Mouse (Mus musculus) G1E (cell line): ENCODE measurements at regions not wholly inside any gene's neighbourhood (a gene's known extent, or its start where the extent isn't known, plus 50 kb on each side); places are given as distances from the start of the nearest gene placed in this dataset.

Experiments
- CTCF ChIP-seq: IDR thresholded peaks from 2 replicates; pipeline ENCODE4 v1.5.1; 2012; ENCODE audit warnings: low read depth, low read length, inconsistent platforms, mixed read lengths
- GATA1 ChIP-seq: IDR thresholded peaks from 2 replicates; pipeline ENCODE4 v1.6.1; 2012; ENCODE audit warnings: borderline replicate concordance, low read length, inconsistent platforms, mixed read lengths
- GATA2 ChIP-seq: IDR thresholded peaks from 2 replicates; pipeline ENCODE4 v1.6.1; 2012; ENCODE audit warnings: low read depth, low read length, inconsistent platforms, borderline replicate concordance
- POLR2AphosphoS5 ChIP-seq: IDR thresholded peaks from 2 replicates; pipeline ENCODE4 v1.6.1; 2012; ENCODE audit warnings: low read depth, low read length, inconsistent platforms; ENCODE audit not compliant: insufficient replicate concordance
- TAL1 ChIP-seq: conservative IDR thresholded peaks from 2 replicates; pipeline ENCODE4 v1.6.1; 2012; ENCODE audit warnings: low read depth, low read length, inconsistent platforms, mixed read lengths

- TF ChIP-seq CTCF (no peak), GATA1 (no peak), POLR2AphosphoS5 (no peak), GATA2 (no peak), TAL1 (no peak)
Measured at GRCm38 (mm10) chr4:7341159-7341558, 897.7 kb downstream of the Car8 start.
